Mouse (Mus musculus) c-Kit-negative CD71-positive TER-119-positive erythroid progenitor cells, embryonic 14.5 days (primary cell): ENCODE results near the gene Ufc1.
"Not testable (repeated sequence)": the region's sequence is repeated elsewhere in the genome, so short reads cannot be mapped to it uniquely, and the experiment has no call there.

Experiments used
- DNase-seq: peaks from one replicate; pipeline ENCODE4 v3.0.0-alpha.2; 2013; ENCODE audit warnings: low read depth, low spot score

Gene Ufc1

GRCm38 (mm10) chr1:171247916-171248315 is 46.9 kb downstream of the Ufc1 start:
- DNase-seq = no peak

DNA sequence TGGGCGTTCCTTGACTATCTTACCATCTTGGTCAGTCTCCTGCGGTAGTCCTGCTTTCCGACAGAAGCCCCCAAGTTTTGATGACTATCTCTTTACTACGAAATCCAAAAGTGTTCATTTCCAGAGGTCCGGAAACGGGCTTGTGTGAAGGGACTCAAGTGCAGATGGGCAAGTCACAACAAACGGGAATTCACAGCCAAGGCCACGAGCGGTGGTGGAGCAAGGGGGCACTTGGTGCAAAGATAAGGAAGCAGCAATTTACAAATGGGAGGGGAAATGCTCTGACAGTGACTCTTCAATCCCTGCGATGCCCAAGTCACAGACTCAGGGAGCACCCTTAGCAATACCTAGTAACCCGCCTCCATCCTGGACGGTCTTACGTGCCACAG is 47.4 kb downstream of the Ufc1 start:
- DNase-seq = no peak

DNA sequence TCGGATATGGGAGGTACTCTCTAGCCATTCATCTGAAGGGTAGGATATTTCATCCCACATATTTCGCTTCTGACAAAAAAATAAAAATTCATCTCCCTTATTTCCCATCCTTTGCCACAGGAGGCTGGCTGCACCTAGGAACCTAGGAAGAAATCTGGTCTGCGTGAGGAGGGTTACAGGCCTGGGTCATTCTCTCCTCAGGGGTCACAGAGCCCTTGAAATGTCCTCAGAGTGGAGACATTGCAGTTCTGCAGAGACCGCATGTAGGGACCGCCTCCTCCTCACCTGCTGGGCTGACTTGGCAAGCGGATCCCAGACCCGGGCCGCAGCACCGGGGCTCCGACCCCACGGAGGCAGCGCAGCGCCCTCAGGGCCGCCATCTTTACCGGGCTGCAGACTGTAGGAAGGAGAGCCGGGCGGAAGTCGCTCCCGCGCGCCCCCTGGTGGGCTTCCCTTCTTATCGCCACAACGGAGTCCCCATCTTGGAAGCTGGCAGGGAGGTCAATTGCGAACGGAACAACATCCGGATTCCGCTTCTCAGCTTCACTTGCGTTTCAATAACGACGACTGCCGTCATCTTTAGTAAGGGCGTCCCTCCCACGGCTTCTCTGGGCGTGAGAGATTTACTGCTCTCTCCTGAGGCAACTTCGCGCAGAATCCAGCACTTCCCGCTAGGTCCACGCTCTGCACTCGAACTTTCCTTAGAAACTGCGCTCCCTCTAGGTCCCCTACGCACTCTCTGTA is 47.9 kb downstream of the Ufc1 start:
- peak; percentile 97 for DNase-seq

DNA sequence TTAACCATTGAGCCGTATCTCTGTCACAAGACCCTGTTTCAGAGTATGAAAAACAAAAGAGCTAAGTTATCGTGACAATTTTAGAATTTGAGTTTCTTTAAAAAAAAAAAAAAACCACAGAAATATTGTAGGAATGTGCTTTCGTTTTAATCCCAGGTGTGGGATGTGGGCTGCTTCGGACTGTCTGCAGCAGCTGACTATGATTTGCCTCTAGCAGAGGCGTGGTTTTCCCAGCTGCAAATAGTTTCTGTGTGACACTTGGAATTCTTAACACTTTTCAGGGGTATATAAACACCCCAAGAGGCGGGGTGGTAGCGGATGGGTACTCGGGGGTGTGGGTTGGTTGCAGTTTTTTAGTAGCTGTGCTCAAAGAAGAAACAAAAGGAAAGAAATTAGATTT is 49.5 kb downstream of the Ufc1 start:
- no peak for DNase-seq

- not testable (repeated sequence) for DNase-seq
These were observed 52.9 kb downstream of the Ufc1 start for GRCm38 (mm10) chr1:171241952-171242351.

GRCm38 (mm10) chr1:171240911-171241310 is 53.9 kb downstream of the Ufc1 start:
- no peak for DNase-seq

DNA sequence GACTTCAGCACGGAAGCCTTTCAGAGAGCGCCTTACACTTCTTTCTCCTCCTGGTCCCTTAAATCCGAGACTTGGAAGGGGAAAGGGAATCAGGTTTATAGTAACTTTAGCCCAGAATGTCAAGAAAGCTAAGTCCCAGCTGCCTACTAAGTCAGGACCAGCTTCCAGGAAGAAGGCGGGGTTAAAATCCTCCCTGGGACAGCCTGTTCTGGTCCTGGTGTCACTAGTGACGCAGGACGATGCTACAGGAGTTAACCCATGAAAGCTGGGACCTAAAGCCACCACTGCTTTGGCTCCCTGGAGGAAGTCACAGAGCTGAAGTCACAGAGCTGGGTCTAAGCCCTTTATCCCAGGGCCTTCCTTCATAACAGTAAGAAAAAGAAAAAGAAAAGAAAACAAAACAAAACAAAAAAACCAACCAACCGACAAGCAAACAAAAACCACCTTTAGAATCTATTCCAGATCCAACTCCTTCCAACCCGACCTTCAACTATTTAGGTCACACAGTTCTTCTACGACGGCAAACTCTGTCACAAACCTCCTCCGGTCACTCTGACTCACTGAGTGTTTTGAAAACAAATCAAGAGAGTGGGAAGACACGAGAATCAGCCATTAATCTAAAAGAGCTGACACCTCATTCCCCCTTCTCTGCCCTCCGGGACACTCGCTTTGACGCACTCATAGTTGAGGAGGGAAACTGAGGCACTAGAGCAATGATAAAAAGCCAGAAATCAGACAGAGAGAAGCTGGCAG is 54.7 kb downstream of the Ufc1 start:
- no peak for DNase-seq
